Mouse (Mus musculus): ENCODE measurements around the gene Ugt1a1. TPM values are rescaled to one million over a fixed set of nuclear protein-coding genes. Genes with fewer than 3 reads are reported as not detected.
"Not testable (repeated sequence)": the region's sequence is repeated elsewhere in the genome, so short reads cannot be mapped to it uniquely, and the experiment has no call there.

Gene Ugt1a1
- polyA plus RNA-seq, 1 experiment, result 31.7 TPM

DNA sequence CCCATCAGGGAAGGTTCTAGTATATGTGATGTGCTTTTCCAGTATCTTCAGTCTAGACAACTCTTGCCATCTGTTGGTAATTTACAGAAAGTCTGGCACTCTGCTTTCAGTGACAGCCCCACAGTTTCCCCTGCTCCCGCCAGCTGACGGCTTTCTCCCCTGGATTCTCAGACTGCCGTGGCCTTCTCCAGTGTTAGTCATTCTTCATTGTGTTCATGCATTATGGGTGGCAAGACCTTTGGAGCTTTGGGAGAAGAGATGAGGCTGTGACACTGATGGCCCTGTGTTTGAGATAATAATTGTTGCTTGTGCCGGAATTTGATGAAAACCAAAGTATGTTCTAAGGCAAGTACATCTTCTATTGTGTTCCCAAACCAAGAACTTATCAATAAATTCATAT, 6.8 kb downstream of the Ugt1a1 start:
- WGBS, result 50% methylated on average over 4 of the region's 4 CpGs
- Histone ChIP-seq H3K27ac (ENCODE audit: insufficient read depth, low read depth, low read length) (no peak overlapping the region), H3K4me1 (ENCODE audit: control insufficient read depth, insufficient read depth, low read length) (no peaks in the 10 kb centered on the region), H3K27me3 (replicated peaks; ENCODE audit: control insufficient read depth, insufficient read depth, low read length) (no peaks in the 10 kb centered on the region), H3K36me3 (ENCODE audit: control insufficient read depth, insufficient read depth, low read length) (no peaks in the 10 kb centered on the region), H3K4me3 (ENCODE audit: insufficient read depth, low read depth, low read length) (no peak overlapping the region)
- TF ChIP-seq POLR2A (IDR thresholded peaks at IDR 0.05; ENCODE audit: low read depth, low read length), result no peak
- no peak for TF ChIP-seq CTCF (conservative IDR thresholded peaks at IDR 0.05; ENCODE audit: insufficient read depth, insufficient read length, low read depth, low read length)
- no peak for DNase-seq

DNA sequence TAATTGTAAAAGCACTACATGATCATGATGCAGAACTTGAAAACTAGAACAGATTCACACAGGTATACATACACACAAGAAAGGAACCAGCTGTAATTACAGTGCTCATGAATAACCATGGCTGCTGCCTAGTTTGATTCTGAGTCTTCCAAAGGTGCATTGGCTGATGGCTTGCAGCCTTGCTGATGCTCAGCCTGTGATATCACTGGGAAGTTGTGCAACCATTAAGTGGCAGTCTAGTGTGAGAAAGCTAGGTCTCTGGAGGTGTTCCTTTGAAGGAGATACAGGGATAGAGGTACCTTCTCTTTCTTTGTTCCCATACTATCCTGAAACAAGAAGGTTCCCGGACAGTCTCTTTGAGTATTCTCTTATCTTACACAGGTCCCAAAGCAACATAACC, 7.3 kb downstream of the Ugt1a1 start:
- WGBS, result 13% methylated on average over 1 of the region's 1 CpGs
- DNase-seq, result peak; percentile 16
- Histone ChIP-seq H3K4me1 (ENCODE audit: control insufficient read depth, insufficient read depth, low read length) (no peaks in the 10 kb centered on the region), H3K36me3 (ENCODE audit: control insufficient read depth, insufficient read depth, low read length) (no peaks in the 10 kb centered on the region), H3K27me3 (replicated peaks; ENCODE audit: control insufficient read depth, insufficient read depth, low read length) (no peaks in the 10 kb centered on the region), H3K4me3 (ENCODE audit: insufficient read depth, low read depth, low read length) (no peak overlapping the region), H3K27ac (ENCODE audit: insufficient read depth, low read depth, low read length) (no peak overlapping the region)
- TF ChIP-seq CTCF (conservative IDR thresholded peaks at IDR 0.05; ENCODE audit: insufficient read depth, insufficient read length, low read depth, low read length), result no peak
- no peak for TF ChIP-seq POLR2A (IDR thresholded peaks at IDR 0.05; ENCODE audit: low read depth, low read length)

DNA sequence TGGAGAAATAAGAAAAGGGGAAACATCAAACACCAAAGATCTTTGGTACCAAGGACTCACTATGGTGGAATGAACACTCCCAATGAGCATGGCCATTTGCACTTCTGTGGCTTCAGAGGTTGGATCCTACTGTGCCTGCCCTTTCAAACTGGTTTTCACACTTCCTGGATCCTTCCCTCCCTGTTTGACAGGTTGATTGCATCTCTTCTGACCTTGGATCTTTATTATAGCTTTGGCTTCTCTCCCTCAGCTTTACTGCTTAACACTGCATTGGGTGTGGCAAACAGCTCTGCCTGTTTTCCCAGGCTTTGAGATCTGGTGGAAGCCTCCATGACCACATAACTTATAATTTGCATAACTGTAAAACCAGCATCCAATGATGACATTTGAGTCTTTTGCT, 8.6 kb downstream of the Ugt1a1 start:
- Histone ChIP-seq H3K4me3 (ENCODE audit: insufficient read depth, low read depth, low read length) (no peak overlapping the region), H3K27me3 (replicated peaks; ENCODE audit: control insufficient read depth, insufficient read depth, low read length) (no peaks in the 10 kb centered on the region), H3K36me3 (ENCODE audit: control insufficient read depth, insufficient read depth, low read length) (no peaks in the 10 kb centered on the region), H3K4me1 (ENCODE audit: control insufficient read depth, insufficient read depth, low read length) (no peaks in the 10 kb centered on the region), H3K27ac (ENCODE audit: insufficient read depth, low read depth, low read length) (no peak overlapping the region)
- no peak for TF ChIP-seq POLR2A (IDR thresholded peaks at IDR 0.05; ENCODE audit: low read depth, low read length)
- TF ChIP-seq CTCF (conservative IDR thresholded peaks at IDR 0.05; ENCODE audit: insufficient read depth, insufficient read length, low read depth, low read length), result no peak
- DNase-seq, result no peak

DNA sequence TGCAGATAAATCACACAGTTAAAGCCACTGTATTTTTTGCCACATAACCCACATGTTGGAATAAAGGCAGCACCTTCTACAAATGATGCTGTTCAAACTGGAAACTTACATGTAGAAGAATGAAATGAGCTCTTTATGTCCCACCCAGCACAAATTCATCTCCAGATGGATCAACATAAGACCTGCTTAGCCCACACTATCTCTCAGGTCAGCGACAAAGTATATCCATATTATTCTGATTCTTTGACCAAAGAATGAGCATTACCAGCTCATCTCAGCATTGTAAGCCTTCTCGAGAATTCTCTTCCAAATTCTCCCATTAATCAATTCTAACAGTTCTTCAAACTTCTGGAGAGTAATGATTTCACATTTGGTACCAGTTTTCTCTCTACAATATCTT, 10.5 kb downstream of the Ugt1a1 start:
- Histone ChIP-seq H3K27ac (ENCODE audit: insufficient read depth, low read depth, low read length) (no peak overlapping the region), H3K36me3 (ENCODE audit: control insufficient read depth, insufficient read depth, low read length) (no peaks in the 10 kb centered on the region), H3K4me1 (ENCODE audit: control insufficient read depth, insufficient read depth, low read length) (no peaks in the 10 kb centered on the region), H3K27me3 (replicated peaks; ENCODE audit: control insufficient read depth, insufficient read depth, low read length) (no peaks in the 10 kb centered on the region), H3K4me3 (ENCODE audit: insufficient read depth, low read depth, low read length) (no peak overlapping the region)
- no peak for TF ChIP-seq CTCF (conservative IDR thresholded peaks at IDR 0.05; ENCODE audit: insufficient read depth, insufficient read length, low read depth, low read length)
- no peak for TF ChIP-seq POLR2A (IDR thresholded peaks at IDR 0.05; ENCODE audit: low read depth, low read length)
- DNase-seq, result no peak
- WGBS, result 48% methylated on average over 2 of the region's 2 CpGs

DNA sequence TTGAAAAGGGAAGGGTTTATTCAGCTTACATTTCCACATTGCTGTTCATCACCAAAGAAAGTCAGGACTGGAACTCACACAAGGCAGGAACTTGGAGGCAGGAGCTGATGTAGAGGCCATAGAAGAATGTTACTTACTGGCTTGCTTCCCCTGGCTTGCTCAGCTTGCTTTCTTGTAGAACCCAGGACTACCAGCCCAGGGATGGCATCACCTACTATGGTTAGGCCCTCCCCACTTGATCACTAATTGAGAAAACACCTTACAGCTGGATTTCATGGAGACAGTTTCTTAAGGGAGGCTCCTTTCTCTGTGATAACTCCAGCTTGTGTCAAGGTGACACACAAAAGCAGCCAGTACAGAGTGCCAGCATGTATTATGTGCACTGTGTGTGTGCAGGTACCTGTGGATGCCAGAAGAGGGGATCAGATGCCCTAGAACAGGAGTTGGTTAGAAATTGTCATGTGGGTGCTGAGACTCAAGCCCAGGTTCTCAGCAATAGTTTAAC, 11.3 kb downstream of the Ugt1a1 start:
- not testable (repeated sequence) for H3K27me3 ChIP-seq (replicated peaks; ENCODE audit: control insufficient read depth, insufficient read depth, low read length); H3K4me1 ChIP-seq (ENCODE audit: control insufficient read depth, insufficient read depth, low read length); DNase-seq; H3K27ac ChIP-seq (ENCODE audit: insufficient read depth, low read depth, low read length); H3K36me3 ChIP-seq (ENCODE audit: control insufficient read depth, insufficient read depth, low read length); H3K4me3 ChIP-seq (ENCODE audit: insufficient read depth, low read depth, low read length)

DNA sequence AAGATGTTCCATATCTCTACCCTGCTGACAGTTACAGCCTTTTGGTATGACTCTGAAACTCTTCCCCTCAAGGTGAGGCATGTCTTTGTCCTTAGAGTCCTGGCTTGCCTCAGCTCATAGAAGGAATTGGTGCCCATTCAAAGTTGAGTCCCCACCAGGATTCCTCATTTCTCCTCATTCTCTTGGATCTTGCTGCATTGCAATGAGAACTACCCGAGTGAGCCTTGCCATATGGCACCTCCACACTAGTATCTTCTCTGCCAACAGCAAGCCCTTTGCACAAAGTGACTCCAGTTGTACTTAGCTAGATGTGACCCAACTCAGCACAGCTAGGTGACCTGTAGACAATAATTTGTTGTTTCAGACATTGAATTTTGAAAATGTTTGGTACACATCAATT, 11.8 kb downstream of the Ugt1a1 start:
- H3K36me3 ChIP-seq (ENCODE audit: control insufficient read depth, insufficient read depth, low read length), result no peaks in the 10 kb centered on the region
- WGBS, result 54% methylated on average over 1 of the region's 1 CpGs
- no peak overlapping the region for H3K4me3 ChIP-seq (ENCODE audit: insufficient read depth, low read depth, low read length)
- no peaks in the 10 kb centered on the region for H3K4me1 ChIP-seq (ENCODE audit: control insufficient read depth, insufficient read depth, low read length)
- no peaks in the 10 kb centered on the region for H3K27me3 ChIP-seq (replicated peaks; ENCODE audit: control insufficient read depth, insufficient read depth, low read length)
- TF ChIP-seq POLR2A (IDR thresholded peaks at IDR 0.05; ENCODE audit: low read depth, low read length) (no peak), CTCF (conservative IDR thresholded peaks at IDR 0.05; ENCODE audit: insufficient read depth, insufficient read length, low read depth, low read length) (no peak)
- H3K27ac ChIP-seq (ENCODE audit: insufficient read depth, low read depth, low read length), result no peak overlapping the region
- DNase-seq, result no peak

DNA sequence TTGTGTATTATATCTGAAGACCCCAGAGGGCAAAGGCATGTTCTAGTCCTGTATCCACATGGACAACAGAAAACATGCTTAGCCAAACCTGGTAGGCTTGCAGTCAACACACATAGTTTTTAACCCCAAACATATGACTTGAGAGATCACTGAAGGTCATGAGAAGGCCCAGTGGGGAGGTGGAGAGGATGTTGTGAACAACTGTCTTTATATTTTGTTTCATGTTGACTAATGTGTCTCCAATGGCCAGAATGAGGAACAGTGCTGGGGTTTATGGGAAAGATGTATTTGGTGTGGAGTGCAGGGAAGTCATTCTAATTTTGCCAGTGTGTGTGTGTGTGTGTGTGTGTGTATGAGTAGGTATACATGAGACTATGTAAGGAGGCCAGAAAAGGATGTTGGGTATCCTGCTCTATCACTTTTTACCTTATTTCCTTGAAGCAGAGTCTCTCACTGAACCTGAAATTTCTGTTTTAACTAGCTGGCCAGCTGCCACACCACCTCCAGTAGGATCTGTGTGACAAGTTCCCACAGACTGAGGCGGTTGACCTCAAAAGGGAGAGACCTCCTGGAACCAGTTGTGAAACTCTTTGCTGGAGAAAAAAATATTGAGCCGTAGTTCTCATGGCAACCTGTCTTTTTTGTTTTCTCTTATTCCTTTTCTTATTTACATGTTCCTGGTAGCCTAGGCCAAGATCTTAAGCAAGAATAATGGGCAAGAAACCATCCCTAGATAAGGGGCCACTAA, 12.4 kb downstream of the Ugt1a1 start:
- no peaks in the 10 kb centered on the region for H3K27me3 ChIP-seq (replicated peaks; ENCODE audit: control insufficient read depth, insufficient read depth, low read length)
- H3K36me3 ChIP-seq (ENCODE audit: control insufficient read depth, insufficient read depth, low read length), result no peaks in the 10 kb centered on the region
- 61% methylated on average over 2 of the region's 2 CpGs for WGBS
- no peak for TF ChIP-seq POLR2A (IDR thresholded peaks at IDR 0.05; ENCODE audit: low read depth, low read length)
- no peak for TF ChIP-seq CTCF (conservative IDR thresholded peaks at IDR 0.05; ENCODE audit: insufficient read depth, insufficient read length, low read depth, low read length)
- H3K27ac ChIP-seq (ENCODE audit: insufficient read depth, low read depth, low read length), result no peak overlapping the region
- H3K4me3 ChIP-seq (ENCODE audit: insufficient read depth, low read depth, low read length), result no peak overlapping the region
- no peaks in the 10 kb centered on the region for H3K4me1 ChIP-seq (ENCODE audit: control insufficient read depth, insufficient read depth, low read length)
- DNase-seq, result peak; percentile 75

DNA sequence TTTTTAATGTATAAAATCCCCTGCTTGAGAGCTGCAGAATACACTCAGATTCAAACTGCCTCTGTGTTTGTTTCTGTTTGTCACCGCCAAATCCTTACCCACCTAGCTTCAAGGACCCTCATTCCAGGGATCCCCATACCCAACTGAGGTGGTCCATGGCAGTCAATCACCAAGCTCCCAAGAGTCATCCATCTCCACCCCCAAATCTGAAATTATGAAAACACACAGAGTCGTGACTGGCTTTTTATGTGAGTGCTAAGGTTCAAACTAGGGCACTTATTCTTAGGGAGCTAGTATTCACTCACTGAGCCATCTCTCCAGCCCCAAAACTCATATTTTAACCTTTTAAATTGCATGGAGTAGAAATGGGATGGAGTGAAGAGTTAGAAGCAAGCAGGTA, 13.5 kb downstream of the Ugt1a1 start:
- 42% methylated on average over 2 of the region's 2 CpGs for WGBS
- H3K36me3 ChIP-seq (ENCODE audit: control insufficient read depth, insufficient read depth, low read length); H3K27ac ChIP-seq (ENCODE audit: insufficient read depth, low read depth, low read length); DNase-seq; H3K4me1 ChIP-seq (ENCODE audit: control insufficient read depth, insufficient read depth, low read length); H3K4me3 ChIP-seq (ENCODE audit: insufficient read depth, low read depth, low read length); H3K27me3 ChIP-seq (replicated peaks; ENCODE audit: control insufficient read depth, insufficient read depth, low read length): not testable (repeated sequence)
